Mouse (Mus musculus): Measurements from ENCODE around the gene Arfip1. TPM values are rescaled to one million over a fixed set of nuclear protein-coding genes. Genes with fewer than 3 reads are reported as not detected.

Gene Arfip1
- total and polyA plus RNA-seq, 3 experiments, result 5.6 to 14.8 (median 14.8) TPM

- 71% methylated on average over 2 of the region's 2 CpGs for WGBS
- TF ChIP-seq EP300 (IDR thresholded peaks at IDR 0.05; ENCODE audit: insufficient read depth, low read depth, low read length) (no peak), POLR2A (IDR thresholded peaks at IDR 0.05; ENCODE audit: insufficient read depth, low read depth, low read length) (no peak), CTCF (IDR thresholded peaks at IDR 0.05) (no peak)
- intact Hi-C loops (cut with DNase I), result no loop called here
- H3K9ac ChIP-seq (ENCODE audit: low read depth, low read length), result no peak within 1 kb of the TSS
- no peaks in the 10 kb centered on the region for H3K4me1 ChIP-seq (ENCODE audit: control insufficient read depth, insufficient read depth, low read length)
- no peak for DNase-seq
- H3K4me3 ChIP-seq, result no peak within 1 kb of the TSS
- no peak within 1 kb of the TSS for H3K27ac ChIP-seq
- H3K27me3 ChIP-seq (ENCODE audit: control insufficient read depth, insufficient read depth, low read length), result no peaks in the 10 kb centered on the region
- no peaks in the 10 kb centered on the region for H3K79me2 ChIP-seq (replicated peaks; ENCODE audit: control insufficient read depth, insufficient read depth, low read length)
- H3K36me3 ChIP-seq (ENCODE audit: control insufficient read depth, insufficient read depth, low read length), result no peaks in the 10 kb centered on the region
Observed at GRCm38 (mm10) chr3:84593274-84593673, 10.8 kb upstream of the Arfip1 start, which contains the start of gene Tigd4. Tigd4 (plus strand) TSS chr3:84593574.

- DNase-seq, result no peak
- WGBS, result 21% methylated on average over 5 of the region's 5 CpGs
- H3K36me3 ChIP-seq (ENCODE audit: control insufficient read depth, insufficient read depth, low read length), result no peaks in the 10 kb centered on the region
- no peaks in the 10 kb centered on the region for H3K79me2 ChIP-seq (replicated peaks; ENCODE audit: control insufficient read depth, insufficient read depth, low read length)
- intact Hi-C loops (cut with DNase I), result loop anchor here (10.0 kb wide), 1 partner anchor 988 kb away; the partner anchor contains the start of gene Gatb
- no peak overlapping the region for H3K4me3 ChIP-seq
- H3K4me1 ChIP-seq (ENCODE audit: control insufficient read depth, insufficient read depth, low read length), result no peaks in the 10 kb centered on the region; the same call in 1 of the 2 replicates
- H3K27me3 ChIP-seq (ENCODE audit: control insufficient read depth, insufficient read depth, low read length), result no peaks in the 10 kb centered on the region
- TF ChIP-seq POLR2A (IDR thresholded peaks at IDR 0.05; ENCODE audit: insufficient read depth, low read depth, low read length), result no peak
- no peak for TF ChIP-seq EP300 (IDR thresholded peaks at IDR 0.05; ENCODE audit: insufficient read depth, low read depth, low read length)
- TF ChIP-seq CTCF (IDR thresholded peaks at IDR 0.05), result no peak
- H3K27ac ChIP-seq, result no peak overlapping the region
- H3K9ac ChIP-seq (ENCODE audit: low read depth, low read length), result no peak overlapping the region
Observed at GRCm38 (mm10) chr3:84586736-84587135, 4.3 kb upstream of the Arfip1 start.

GRCm38 (mm10) chr3:84582913-84583276, 470 bp upstream of the Arfip1 start:
- Histone ChIP-seq H3K36me3 (ENCODE audit: control insufficient read depth, insufficient read depth, low read length) (peaks cover 8% of the 10 kb centered on the region; the same call in 1 of the 2 replicates), H3K79me2 (replicated peaks; ENCODE audit: control insufficient read depth, insufficient read depth, low read length) (no peaks in the 10 kb centered on the region), H3K4me1 (ENCODE audit: control insufficient read depth, insufficient read depth, low read length) (peaks cover 2% of the 10 kb centered on the region), H3K27ac (peak overlapping the region; percentile 87), H3K4me3 (peak overlapping the region; percentile 75), H3K27me3 (ENCODE audit: control insufficient read depth, insufficient read depth, low read length) (no peaks in the 10 kb centered on the region), H3K9ac (ENCODE audit: low read depth, low read length) (peak overlapping the region; percentile 73)
- intact Hi-C loops (cut with DNase I), result loop anchor here (10.0 kb wide), 1 partner anchor 992 kb away; the partner anchor contains the start of gene Gatb
- TF ChIP-seq CTCF (IDR thresholded peaks at IDR 0.05) (no peak), POLR2A (IDR thresholded peaks at IDR 0.05; ENCODE audit: insufficient read depth, low read depth, low read length) (no peak), EP300 (IDR thresholded peaks at IDR 0.05; ENCODE audit: insufficient read depth, low read depth, low read length) (no peak)
- no peak for DNase-seq
- under 1% methylated on average over 27 of the region's 27 CpGs for WGBS

GRCm38 (mm10) chr3:84581696-84582022, 766 bp downstream of the Arfip1 start:
- DNase-seq, result no peak
- H3K4me1 ChIP-seq (ENCODE audit: control insufficient read depth, insufficient read depth, low read length), result peaks cover 2% of the 10 kb centered on the region
- WGBS, result 0% methylated on average over 4 of the region's 4 CpGs
- H3K9ac ChIP-seq (ENCODE audit: low read depth, low read length), result peak overlapping the region; percentile 73
- intact Hi-C loops (cut with DNase I), result loop anchor here (10.0 kb wide), 1 partner anchor 993 kb away; the partner anchor contains the start of gene Gatb
- H3K27ac ChIP-seq, result peak overlapping the region; percentile 87
- no peaks in the 10 kb centered on the region for H3K27me3 ChIP-seq (ENCODE audit: control insufficient read depth, insufficient read depth, low read length)
- H3K79me2 ChIP-seq (replicated peaks; ENCODE audit: control insufficient read depth, insufficient read depth, low read length), result peaks cover under 1% of the 10 kb centered on the region; the same call in 1 of the 2 replicates
- peak overlapping the region; percentile 75 for H3K4me3 ChIP-seq
- H3K36me3 ChIP-seq (ENCODE audit: control insufficient read depth, insufficient read depth, low read length), result peaks cover 8% of the 10 kb centered on the region; the same call in 1 of the 2 replicates
- TF ChIP-seq POLR2A (IDR thresholded peaks at IDR 0.05; ENCODE audit: insufficient read depth, low read depth, low read length) (no peak), CTCF (IDR thresholded peaks at IDR 0.05) (no peak), EP300 (IDR thresholded peaks at IDR 0.05; ENCODE audit: insufficient read depth, low read depth, low read length) (no peak)

- Histone ChIP-seq H3K79me2 (replicated peaks; ENCODE audit: control insufficient read depth, insufficient read depth, low read length) (peaks cover 4% of the 10 kb centered on the region; the same call in 1 of the 2 replicates), H3K4me3 (no peak overlapping the region; the same call in 1 of the 2 replicates), H3K36me3 (ENCODE audit: control insufficient read depth, insufficient read depth, low read length) (peaks cover 8% of the 10 kb centered on the region; the same call in 1 of the 2 replicates), H3K27me3 (ENCODE audit: control insufficient read depth, insufficient read depth, low read length) (no peaks in the 10 kb centered on the region), H3K4me1 (ENCODE audit: control insufficient read depth, insufficient read depth, low read length) (peaks cover 2% of the 10 kb centered on the region), H3K9ac (ENCODE audit: low read depth, low read length) (no peak overlapping the region), H3K27ac (no peak overlapping the region)
- no peak for DNase-seq
- 19% methylated on average over 4 of the region's 4 CpGs for WGBS
- intact Hi-C loops (cut with DNase I), result loop anchor here (10.0 kb wide), 1 partner anchor 994 kb away; the partner anchor contains the start of gene Gatb
- TF ChIP-seq CTCF (IDR thresholded peaks at IDR 0.05) (no peak), EP300 (IDR thresholded peaks at IDR 0.05; ENCODE audit: insufficient read depth, low read depth, low read length) (no peak), POLR2A (IDR thresholded peaks at IDR 0.05; ENCODE audit: insufficient read depth, low read depth, low read length) (no peak)
Observed at GRCm38 (mm10) chr3:84580716-84581115, 1.7 kb downstream of the Arfip1 start.

GRCm38 (mm10) chr3:84570501-84570900, 11.9 kb downstream of the Arfip1 start:
- H3K27me3 ChIP-seq (ENCODE audit: control insufficient read depth, insufficient read depth, low read length), result no peaks in the 10 kb centered on the region
- H3K4me1 ChIP-seq (ENCODE audit: control insufficient read depth, insufficient read depth, low read length), result peaks cover 7% of the 10 kb centered on the region
- no peaks in the 10 kb centered on the region; the same call in 1 of the 2 replicates for H3K36me3 ChIP-seq (ENCODE audit: control insufficient read depth, insufficient read depth, low read length)
- no peak overlapping the region for H3K27ac ChIP-seq
- no peak for TF ChIP-seq POLR2A (IDR thresholded peaks at IDR 0.05; ENCODE audit: insufficient read depth, low read depth, low read length)
- no peak for DNase-seq
- no peak overlapping the region for H3K4me3 ChIP-seq
- WGBS, result 52% methylated on average over 3 of the region's 3 CpGs
- intact Hi-C loops (cut with DNase I), result no loop called here
- no peak overlapping the region for H3K9ac ChIP-seq (ENCODE audit: low read depth, low read length)
- H3K79me2 ChIP-seq (replicated peaks; ENCODE audit: control insufficient read depth, insufficient read depth, low read length), result peaks cover 4% of the 10 kb centered on the region
